Mouse (Mus musculus) myocyte (in vitro differentiated cells): ENCODE measurements around the gene Sh3glb1. TPM values are rescaled to one million over a fixed set of nuclear protein-coding genes. Genes with fewer than 3 reads are reported as not detected.

ENCODE experiments used
- H3K27me3 ChIP-seq: one replicate; pipeline ENCODE4 v1.6.1; 2011; ENCODE audit not compliant: control insufficient read depth, insufficient read depth, insufficient read length
- H3K36me3 ChIP-seq: one replicate; pipeline ENCODE4 v1.6.1; 2011; ENCODE audit not compliant: control insufficient read depth, insufficient read depth
- H3K4me2 ChIP-seq: one replicate; pipeline ENCODE4 v1.6.1; 2011; ENCODE audit warnings: low read depth, control low read depth
- H3K4me3 ChIP-seq: one replicate; pipeline ENCODE4 v1.5.1; 2011; ENCODE audit warnings: mild to moderate bottlenecking, control low read depth, moderate library complexity
- H3K79me2 ChIP-seq: one replicate; pipeline ENCODE4 v1.6.1; 2011; ENCODE audit not compliant: control insufficient read depth, insufficient read depth
- H3ac ChIP-seq: one replicate; pipeline ENCODE4 v1.6.1; 2011; ENCODE audit not compliant: control insufficient read depth, insufficient read length
- CEBPB ChIP-seq: IDR thresholded peaks from 2 replicates; pipeline ENCODE4 v1.6.1; 2011; ENCODE audit warnings: mild to moderate bottlenecking, moderate library complexity; ENCODE audit not compliant: poor library complexity, insufficient read depth, severe bottlenecking
- E2F4 ChIP-seq: IDR thresholded peaks from one replicate; pipeline ENCODE4 v1.6.1; 2011; ENCODE audit warnings: mild to moderate bottlenecking, control low read depth, moderate library complexity; ENCODE audit not compliant: insufficient read depth
- MAX ChIP-seq: IDR thresholded peaks from one replicate; pipeline ENCODE4 v1.6.1; 2011; ENCODE audit warnings: low read depth, mild to moderate bottlenecking, control low read depth
- MYOD1 ChIP-seq, 3 experiments: IDR thresholded peaks; one replicate each; pipeline ENCODE4 v1.6.1; 2011; ENCODE audit warnings: control low read depth in 2 of 3, low read depth in 2 of 3, mild to moderate bottlenecking in 2 of 3, moderate library complexity in 1 of 3; ENCODE audit not compliant: insufficient read length in 2 of 3, control insufficient read depth in 1 of 3
- MYOG ChIP-seq, 3 experiments: IDR thresholded peaks; one replicate each; pipeline ENCODE4 v1.6.1; 2011; ENCODE audit warnings: control low read depth in 2 of 3, low read depth in 2 of 3, mild to moderate bottlenecking in 2 of 3; ENCODE audit not compliant: insufficient read length in 2 of 3, control insufficient read depth in 1 of 3, insufficient read depth in 1 of 3
- POLR2A ChIP-seq: IDR thresholded peaks from one replicate; pipeline ENCODE4 v1.6.1; 2011; ENCODE audit warnings: low read depth, mild to moderate bottlenecking, control low read depth, moderate library complexity; ENCODE audit not compliant: insufficient read length
- POLR2AphosphoS2 ChIP-seq: IDR thresholded peaks from one replicate; pipeline ENCODE4 v1.6.1; 2011; ENCODE audit warnings: low read depth, control low read depth; ENCODE audit not compliant: insufficient read length
- REST ChIP-seq: IDR thresholded peaks from one replicate; pipeline ENCODE4 v1.6.1; 2011; ENCODE audit warnings: mild to moderate bottlenecking, control low read depth, moderate library complexity; ENCODE audit not compliant: insufficient read depth, insufficient read length
- SRF ChIP-seq: IDR thresholded peaks from one replicate; pipeline ENCODE4 v1.6.1; 2011; ENCODE audit warnings: low read depth; ENCODE audit not compliant: control insufficient read depth, insufficient read length
- TCF12 ChIP-seq: IDR thresholded peaks from one replicate; pipeline ENCODE4 v1.6.1; 2011; ENCODE audit warnings: mild to moderate bottlenecking, control low read depth; ENCODE audit not compliant: poor library complexity, insufficient read depth, severe bottlenecking
- TCF3 ChIP-seq: IDR thresholded peaks from one replicate; pipeline ENCODE4 v1.6.1; 2011; ENCODE audit warnings: low read depth, control low read depth; ENCODE audit not compliant: insufficient read length
- USF1 ChIP-seq: IDR thresholded peaks from one replicate; pipeline ENCODE4 v1.6.1; 2011; ENCODE audit warnings: low read depth, mild to moderate bottlenecking, control low read depth, moderate library complexity
- polyA plus RNA-seq: library from polyadenylated mRNA; unstranded; fragments of >200 nt; fragmentation: generic; extraction: Trizol; gene quantifications from one replicate; pipeline ENCODE4 v1.2.1, GENCODE M21; 2012; ENCODE audit warnings: missing spikeins

Gene Sh3glb1
- polyA plus RNA-seq, 1 experiment, result 288 TPM

GRCm38 (mm10) chr3:144661439-144661838 lies 58.7 kb downstream of the Sh3glb1 start:
- no peak for TF ChIP-seq MAX
- TF ChIP-seq USF1, result no peak
- TF ChIP-seq SRF, result no peak
- no peak for TF ChIP-seq REST
- no peak for TF ChIP-seq POLR2AphosphoS2
- no peak for TF ChIP-seq TCF12
- no peak overlapping the region for H3K4me2 ChIP-seq
- H3K4me3 ChIP-seq, result no peak overlapping the region
- H3K36me3 ChIP-seq, result no peaks in the 10 kb centered on the region
- H3ac ChIP-seq, result no peak overlapping the region
- no peaks in the 10 kb centered on the region for H3K27me3 ChIP-seq
- no peaks in the 10 kb centered on the region for H3K79me2 ChIP-seq

- TF ChIP-seq CEBPB (no peak), MYOD1 (IDR thresholded peaks at IDR 0.05; ENCODE audit: control insufficient read depth in 1 of 3, insufficient read length in 2 of 3, low read depth in 2 of 3) (no peak), REST (no peak), E2F4 (no peak), MAX (no peak), SRF (no peak), MYOG (IDR thresholded peaks at IDR 0.05; ENCODE audit: control insufficient read depth in 1 of 3, insufficient read depth in 1 of 3, insufficient read length in 2 of 3, low read depth in 2 of 3) (no peak), TCF3 (no peak), TCF12 (no peak), USF1 (no peak), POLR2A (no peak), POLR2AphosphoS2 (no peak)
- peak overlapping the region; percentile 46 for H3K4me2 ChIP-seq
- H3K4me3 ChIP-seq, result no peak overlapping the region
- no peaks in the 10 kb centered on the region for H3K27me3 ChIP-seq
- H3K79me2 ChIP-seq, result no peaks in the 10 kb centered on the region
- no peak overlapping the region for H3ac ChIP-seq
- peaks cover 4% of the 10 kb centered on the region for H3K36me3 ChIP-seq
Observed at GRCm38 (mm10) chr3:144644202-144644601, 75.9 kb downstream of the Sh3glb1 start.

GRCm38 (mm10) chr3:144643301-144643871 lies 76.7 kb downstream of the Sh3glb1 start:
- Histone ChIP-seq H3K79me2 (no peaks in the 10 kb centered on the region), H3ac (no peak overlapping the region), H3K27me3 (no peaks in the 10 kb centered on the region), H3K36me3 (peaks cover 4% of the 10 kb centered on the region), H3K4me2 (peak overlapping the region; percentile 35), H3K4me3 (no peak overlapping the region)
- TF ChIP-seq TCF3, result peak; percentile 99
- TF ChIP-seq REST, result no peak
- no peak for TF ChIP-seq E2F4
- TF ChIP-seq MAX, result no peak
- no peak for TF ChIP-seq USF1
- peak; percentile 99 to 100 (median 100) for TF ChIP-seq MYOD1 (IDR thresholded peaks at IDR 0.05; ENCODE audit: control insufficient read depth in 1 of 3, insufficient read length in 2 of 3, low read depth in 2 of 3)
- no peak for TF ChIP-seq POLR2A
- TF ChIP-seq MYOG (IDR thresholded peaks at IDR 0.05; ENCODE audit: control insufficient read depth in 1 of 3, insufficient read depth in 1 of 3, insufficient read length in 2 of 3, low read depth in 2 of 3), result peak; percentile 98 to 100 (median 100)
- peak; percentile 75; the same call in 1 of the 2 replicates for TF ChIP-seq CEBPB
- TF ChIP-seq POLR2AphosphoS2, result no peak
- TF ChIP-seq TCF12, result peak; percentile 100
- no peak for TF ChIP-seq SRF

- TF ChIP-seq CEBPB, result no peak
- TF ChIP-seq MYOG (IDR thresholded peaks at IDR 0.05; ENCODE audit: control insufficient read depth in 1 of 3, insufficient read depth in 1 of 3, insufficient read length in 2 of 3, low read depth in 2 of 3), result no peak
- no peak for TF ChIP-seq POLR2AphosphoS2
- TF ChIP-seq SRF, result no peak
- TF ChIP-seq POLR2A, result no peak
- no peak for TF ChIP-seq TCF12
- no peak for TF ChIP-seq MYOD1 (IDR thresholded peaks at IDR 0.05; ENCODE audit: control insufficient read depth in 1 of 3, insufficient read length in 2 of 3, low read depth in 2 of 3)
- TF ChIP-seq E2F4, result no peak
- no peak for TF ChIP-seq TCF3
- TF ChIP-seq REST, result no peak
- Histone ChIP-seq H3K4me3 (no peak overlapping the region), H3K27me3 (no peaks in the 10 kb centered on the region), H3ac (no peak overlapping the region), H3K36me3 (peaks cover 4% of the 10 kb centered on the region), H3K4me2 (no peak overlapping the region), H3K79me2 (no peaks in the 10 kb centered on the region)
Observed at GRCm38 (mm10) chr3:144642141-144642540, 78.0 kb downstream of the Sh3glb1 start.

- no peaks in the 10 kb centered on the region for H3K27me3 ChIP-seq
- H3K79me2 ChIP-seq, result no peaks in the 10 kb centered on the region
- H3K36me3 ChIP-seq, result peaks cover 4% of the 10 kb centered on the region
Observed at GRCm38 (mm10) chr3:144640033-144640432, 80.1 kb downstream of the Sh3glb1 start.

More at GRCm38 (mm10) chr3:144640033-144640432, 80.1 kb downstream of the Sh3glb1 start:
- no peak overlapping the region for H3K4me2 ChIP-seq
- no peak for TF ChIP-seq MAX
- no peak for TF ChIP-seq MYOD1 (IDR thresholded peaks at IDR 0.05; ENCODE audit: control insufficient read depth in 1 of 3, insufficient read length in 2 of 3, low read depth in 2 of 3)
- no peak for TF ChIP-seq SRF
- no peak for TF ChIP-seq USF1
- TF ChIP-seq E2F4, result no peak
- no peak for TF ChIP-seq CEBPB
- no peak for TF ChIP-seq MYOG (IDR thresholded peaks at IDR 0.05; ENCODE audit: control insufficient read depth in 1 of 3, insufficient read depth in 1 of 3, insufficient read length in 2 of 3, low read depth in 2 of 3)
- TF ChIP-seq REST, result no peak
- no peak for TF ChIP-seq TCF12
- no peak for TF ChIP-seq TCF3
- TF ChIP-seq POLR2AphosphoS2, result no peak
- no peak for TF ChIP-seq POLR2A
- no peak overlapping the region for H3ac ChIP-seq
- H3K4me3 ChIP-seq, result no peak overlapping the region
